Mouse (Mus musculus): Measurements from ENCODE around the gene Shoc2. TPM values are rescaled to one million over a fixed set of nuclear protein-coding genes. Genes with fewer than 3 reads are reported as not detected.

Gene Shoc2
- polyA plus RNA-seq, 1 experiment, result not detected

DNA sequence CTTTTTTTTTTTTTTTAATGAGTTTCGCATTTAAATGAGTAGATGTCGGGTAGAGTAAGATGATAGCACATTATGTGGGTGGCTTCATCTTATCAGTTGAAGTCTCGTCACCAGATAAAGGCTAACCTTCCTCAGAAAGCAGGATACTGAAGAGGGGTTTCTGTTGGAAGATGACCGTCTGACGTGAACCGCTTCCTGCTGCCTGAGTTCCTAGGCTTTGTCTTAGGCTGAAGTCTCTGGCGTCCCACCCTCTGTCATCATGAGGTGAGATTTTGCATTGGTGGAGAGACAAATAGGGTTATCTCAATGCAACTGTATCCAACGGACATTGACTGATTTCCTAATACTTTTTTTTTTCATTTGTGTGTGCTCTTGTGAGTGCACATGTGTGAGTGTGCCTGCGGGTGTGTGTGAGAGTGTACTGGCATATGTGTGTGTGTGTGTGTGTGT, 137.6 kb downstream of the Shoc2 start:
- Histone ChIP-seq H3K27ac (ENCODE audit: insufficient read depth, low read depth, low read length) (no peak overlapping the region), H3K4me1 (ENCODE audit: control insufficient read depth, insufficient read depth, low read length) (no peaks in the 10 kb centered on the region), H3K4me3 (ENCODE audit: insufficient read depth, low read depth, low read length) (no peak overlapping the region)
- 93% methylated on average over 9 of the region's 9 CpGs for WGBS
- no peak for TF ChIP-seq CTCF (IDR thresholded peaks at IDR 0.05; ENCODE audit: insufficient read depth, low read depth, low read length)
- no peak for TF ChIP-seq POLR2A (IDR thresholded peaks at IDR 0.05; ENCODE audit: insufficient read depth, low read depth, low read length)

Other genes with a start within 250 kb of the Shoc2 start
- gene Pdcd4, start 52.1 kb upstream of the Shoc2 start, polyA plus RNA-seq (2012; ENCODE audit: insufficient read depth, insufficient read length, low replicate concordance, missing spikeins), result not detected in 2 replicates
- gene Bbip1, start 321 bp downstream of the Shoc2 start, polyA plus RNA-seq (2012; ENCODE audit: insufficient read depth, insufficient read length, low replicate concordance, missing spikeins), result not detected in 2 replicates
- not detected in 2 replicates for gene Adra2a, start 99.8 kb downstream of the Shoc2 start, polyA plus RNA-seq (2012; ENCODE audit: insufficient read depth, insufficient read length, low replicate concordance, missing spikeins)